Mouse (Mus musculus): ENCODE measurements around the gene Fbf1.
A peak's percentile ranks its signal among the peaks of the same experiment; 100 is the strongest.
"Not testable (repeated sequence)": the region's sequence is repeated elsewhere in the genome, so short reads cannot be mapped to it uniquely, and the experiment has no call there.

The Fbf1 gene

GRCm38 (mm10) chr11:116133497-116133896 lies 34.5 kb downstream of the Fbf1 start:
- no peak for DNase-seq (ENCODE audit: low spot score)

- DNase-seq (ENCODE audit: low spot score): no peak
These were observed 35.3 kb downstream of the Fbf1 start for GRCm38 (mm10) chr11:116132366-116133333.

- no peak for DNase-seq (ENCODE audit: low spot score)
These were observed 36.4 kb downstream of the Fbf1 start for GRCm38 (mm10) chr11:116131349-116132170.

GRCm38 (mm10) chr11:116130488-116131205 lies 37.3 kb downstream of the Fbf1 start, which contains the start of gene Trim65:
Gene Trim65 (minus strand): TSS chr11:116131128.
- DNase-seq (ENCODE audit: low spot score): peak; percentile 93

- no peak for DNase-seq (ENCODE audit: low spot score)
These were observed 37.9 kb downstream of the Fbf1 start for GRCm38 (mm10) chr11:116129993-116130487.

GRCm38 (mm10) chr11:116129091-116129790 lies 38.7 kb downstream of the Fbf1 start:
- no peak for DNase-seq (ENCODE audit: low spot score)

- DNase-seq (ENCODE audit: low spot score): no peak
These were observed 40.0 kb downstream of the Fbf1 start for GRCm38 (mm10) chr11:116127986-116128385.

- peak; percentile 86 for DNase-seq (ENCODE audit: low spot score)
These were observed 40.6 kb downstream of the Fbf1 start, which contains the start of gene Trim47 for GRCm38 (mm10) chr11:116127156-116127980. Gene Trim47 (minus strand): TSS chr11:116127210.

- DNase-seq (ENCODE audit: low spot score): no peak
These were observed 41.7 kb downstream of the Fbf1 start for GRCm38 (mm10) chr11:116126261-116126660.

GRCm38 (mm10) chr11:116121731-116122245 lies 46.2 kb downstream of the Fbf1 start:
- DNase-seq (ENCODE audit: low spot score): not testable (repeated sequence)

- no peak for DNase-seq (ENCODE audit: low spot score)
These were observed 50.1 kb downstream of the Fbf1 start for GRCm38 (mm10) chr11:116117819-116118218.

GRCm38 (mm10) chr11:116117241-116117640 lies 50.7 kb downstream of the Fbf1 start:
- DNase-seq (ENCODE audit: low spot score): no peak

- DNase-seq (ENCODE audit: low spot score): no peak
These were observed 56.3 kb downstream of the Fbf1 start for GRCm38 (mm10) chr11:116111611-116112203.

- DNase-seq (ENCODE audit: low spot score): no peak
These were observed 56.9 kb downstream of the Fbf1 start for GRCm38 (mm10) chr11:116111067-116111466.

- DNase-seq (ENCODE audit: low spot score): no peak
These were observed 57.4 kb downstream of the Fbf1 start for GRCm38 (mm10) chr11:116110540-116110939.

- DNase-seq (ENCODE audit: low spot score): peak; percentile 83
These were observed 57.8 kb downstream of the Fbf1 start for GRCm38 (mm10) chr11:116110131-116110530.

- no peak for DNase-seq (ENCODE audit: low spot score)
These were observed 58.4 kb downstream of the Fbf1 start for GRCm38 (mm10) chr11:116109441-116110081.

GRCm38 (mm10) chr11:116108464-116109137 lies 59.4 kb downstream of the Fbf1 start:
- peak; percentile 74 for DNase-seq (ENCODE audit: low spot score)
